Mouse (Mus musculus) ovary, postnatal 36 days (tissue): ENCODE results near the gene Atg5.

ENCODE experiments used
- DNase-seq: peaks from one replicate; pipeline ENCODE4 v3.0.0; 2022; ENCODE audit warnings: low spot score, mixed read lengths

Gene Atg5

GRCm38 (mm10) chr10:44390286-44390685 lies 122.1 kb downstream of the Atg5 start:
- no peak for DNase-seq

GRCm38 (mm10) chr10:44391509-44392290 lies 123.5 kb downstream of the Atg5 start:
- DNase-seq = no peak

- no peak for DNase-seq
Measured at GRCm38 (mm10) chr10:44392855-44393254, 124.7 kb downstream of the Atg5 start.

- no peak for DNase-seq
Measured at GRCm38 (mm10) chr10:44400119-44400518, 132.0 kb downstream of the Atg5 start.

GRCm38 (mm10) chr10:44400602-44401001 lies 132.4 kb downstream of the Atg5 start:
- no peak for DNase-seq

GRCm38 (mm10) chr10:44401600-44401999 lies 133.4 kb downstream of the Atg5 start:
- no peak for DNase-seq

GRCm38 (mm10) chr10:44403415-44403814 lies 135.3 kb downstream of the Atg5 start:
- no peak for DNase-seq

GRCm38 (mm10) chr10:44409054-44409453 lies 140.9 kb downstream of the Atg5 start:
- DNase-seq = no peak

- no peak for DNase-seq
Measured at GRCm38 (mm10) chr10:44409958-44410357, 141.8 kb downstream of the Atg5 start.
